Mouse (Mus musculus): Measurements from ENCODE around the gene Slc25a31.
A peak's percentile ranks its signal among the peaks of the same experiment; 100 is the strongest.

Gene Slc25a31

GRCm38 (mm10) chr3:40708655-40709054, at the start of gene Slc25a31:
Gene Slc25a31 (plus strand): TSS chr3:40708855.
- DNase-seq (ENCODE audit: low spot score), result no peak

- no peak for DNase-seq (ENCODE audit: low spot score)
These were observed 48.4 kb upstream of the Slc25a31 start for GRCm38 (mm10) chr3:40660231-40660630.

GRCm38 (mm10) chr3:40666109-40666508, 42.5 kb upstream of the Slc25a31 start:
- no peak for DNase-seq (ENCODE audit: low spot score)

GRCm38 (mm10) chr3:40666861-40667719, 41.6 kb upstream of the Slc25a31 start:
- DNase-seq (ENCODE audit: low spot score), result no peak

GRCm38 (mm10) chr3:40668889-40669288, 39.8 kb upstream of the Slc25a31 start:
- no peak for DNase-seq (ENCODE audit: low spot score)

GRCm38 (mm10) chr3:40669395-40669794, 39.3 kb upstream of the Slc25a31 start:
- no peak for DNase-seq (ENCODE audit: low spot score)

- DNase-seq (ENCODE audit: low spot score), result no peak
These were observed 35.1 kb upstream of the Slc25a31 start for GRCm38 (mm10) chr3:40673515-40673914.

GRCm38 (mm10) chr3:40674873-40675405, 33.7 kb upstream of the Slc25a31 start:
- no peak for DNase-seq (ENCODE audit: low spot score)

- DNase-seq (ENCODE audit: low spot score), result no peak
These were observed 29.8 kb upstream of the Slc25a31 start for GRCm38 (mm10) chr3:40678856-40679255.

GRCm38 (mm10) chr3:40682404-40682803, 26.3 kb upstream of the Slc25a31 start:
- DNase-seq (ENCODE audit: low spot score), result peak; percentile 46

- no peak for DNase-seq (ENCODE audit: low spot score)
These were observed 25.5 kb upstream of the Slc25a31 start for GRCm38 (mm10) chr3:40683171-40683570.

- no peak for DNase-seq (ENCODE audit: low spot score)
These were observed 22.7 kb upstream of the Slc25a31 start for GRCm38 (mm10) chr3:40685855-40686515.

GRCm38 (mm10) chr3:40686836-40687235, 21.8 kb upstream of the Slc25a31 start:
- no peak for DNase-seq (ENCODE audit: low spot score)

GRCm38 (mm10) chr3:40687588-40687987, 21.1 kb upstream of the Slc25a31 start:
- no peak for DNase-seq (ENCODE audit: low spot score)

GRCm38 (mm10) chr3:40691566-40691965, 17.1 kb upstream of the Slc25a31 start:
- no peak for DNase-seq (ENCODE audit: low spot score)

- no peak for DNase-seq (ENCODE audit: low spot score)
These were observed 15.2 kb upstream of the Slc25a31 start for GRCm38 (mm10) chr3:40693435-40693834.

GRCm38 (mm10) chr3:40693960-40694359, 14.7 kb upstream of the Slc25a31 start:
- no peak for DNase-seq (ENCODE audit: low spot score)

- DNase-seq (ENCODE audit: low spot score), result no peak
These were observed 14.2 kb upstream of the Slc25a31 start for GRCm38 (mm10) chr3:40694438-40694837.

- DNase-seq (ENCODE audit: low spot score), result no peak
These were observed 13.5 kb upstream of the Slc25a31 start for GRCm38 (mm10) chr3:40695162-40695561.

- DNase-seq (ENCODE audit: low spot score), result no peak
These were observed 9.8 kb upstream of the Slc25a31 start for GRCm38 (mm10) chr3:40698834-40699233.

GRCm38 (mm10) chr3:40704816-40705430, 3.7 kb upstream of the Slc25a31 start:
- no peak for DNase-seq (ENCODE audit: low spot score)

- DNase-seq (ENCODE audit: low spot score), result no peak
These were observed 7.4 kb downstream of the Slc25a31 start for GRCm38 (mm10) chr3:40716056-40716455.

- no peak for DNase-seq (ENCODE audit: low spot score)
These were observed 10.4 kb downstream of the Slc25a31 start for GRCm38 (mm10) chr3:40719022-40719421.

Measured in urinary bladder, postnatal 14 days (tissue).